Mouse (Mus musculus): ENCODE measurements at regions not wholly inside any gene's neighbourhood (a gene's known extent, or its start where the extent isn't known, plus 50 kb on each side); places are given as distances from the start of the nearest gene placed in this dataset.
A peak's percentile ranks its signal among the peaks of the same experiment; 100 is the strongest.
"Not testable (repeated sequence)": the region's sequence is repeated elsewhere in the genome, so short reads cannot be mapped to it uniquely, and the experiment has no call there.

DNA sequence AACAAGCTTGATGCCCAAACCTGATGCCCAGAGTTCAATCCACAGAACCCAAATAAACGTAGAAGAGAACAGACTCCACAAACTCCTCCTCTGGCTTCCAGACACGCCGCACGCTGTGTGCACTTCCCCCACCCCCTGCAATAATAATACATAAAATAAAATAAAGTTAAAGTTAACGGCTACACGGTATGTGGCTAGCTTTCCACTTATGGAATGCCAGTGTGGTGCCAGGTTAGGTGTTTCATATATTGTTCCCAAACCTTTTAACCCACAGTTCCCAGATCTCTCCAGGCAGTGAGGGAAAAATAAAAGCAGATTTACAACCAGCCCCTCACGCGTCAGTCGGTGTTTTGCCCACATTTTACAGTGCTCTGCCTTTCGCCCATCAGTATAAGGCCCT is 233.8 kb upstream of the Jarid2 start:
- no peak for DNase-seq (ENCODE audit: low spot score)

DNA sequence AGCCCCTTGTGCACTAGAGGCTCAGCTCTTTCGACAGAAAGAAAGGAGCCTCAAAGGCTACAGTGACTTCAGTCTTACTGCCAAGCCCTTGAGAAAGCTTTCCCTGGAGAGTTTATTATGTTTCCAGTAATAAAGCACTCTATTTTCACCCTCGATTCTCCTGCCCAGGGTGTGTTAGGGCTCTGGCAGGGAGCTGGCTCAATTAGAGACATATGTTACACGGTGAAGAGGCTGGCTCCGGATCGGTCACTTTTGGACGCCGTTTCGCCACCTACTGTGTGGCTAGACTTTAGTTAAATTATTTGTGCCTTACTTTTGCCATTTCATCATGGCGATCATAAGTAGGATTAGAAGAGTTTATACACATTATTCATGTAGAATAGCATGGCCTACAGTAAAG is 232.7 kb upstream of the Jarid2 start:
- no peak for DNase-seq (ENCODE audit: low spot score)

DNA sequence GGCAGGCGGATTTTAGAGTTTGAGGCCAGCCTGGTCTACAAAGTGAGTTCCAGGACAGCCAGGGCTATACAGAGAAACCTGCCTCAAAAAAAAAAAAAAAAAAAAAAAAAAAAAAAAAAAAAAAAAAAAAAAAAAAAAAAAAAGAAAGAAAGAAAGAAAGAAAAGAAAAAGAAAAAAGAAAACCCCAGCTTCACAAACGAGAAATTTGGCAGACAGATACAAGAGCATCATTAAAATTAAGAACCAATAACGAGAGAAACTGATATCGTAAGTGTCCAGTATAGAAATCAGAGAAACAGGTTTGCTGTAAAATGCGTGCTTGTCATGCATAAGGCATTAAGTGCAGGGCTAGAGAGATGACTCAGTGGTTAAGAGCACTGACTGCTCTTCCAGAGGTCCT is 228.4 kb upstream of the Jarid2 start:
- not testable (repeated sequence) for DNase-seq (ENCODE audit: low spot score)

DNA sequence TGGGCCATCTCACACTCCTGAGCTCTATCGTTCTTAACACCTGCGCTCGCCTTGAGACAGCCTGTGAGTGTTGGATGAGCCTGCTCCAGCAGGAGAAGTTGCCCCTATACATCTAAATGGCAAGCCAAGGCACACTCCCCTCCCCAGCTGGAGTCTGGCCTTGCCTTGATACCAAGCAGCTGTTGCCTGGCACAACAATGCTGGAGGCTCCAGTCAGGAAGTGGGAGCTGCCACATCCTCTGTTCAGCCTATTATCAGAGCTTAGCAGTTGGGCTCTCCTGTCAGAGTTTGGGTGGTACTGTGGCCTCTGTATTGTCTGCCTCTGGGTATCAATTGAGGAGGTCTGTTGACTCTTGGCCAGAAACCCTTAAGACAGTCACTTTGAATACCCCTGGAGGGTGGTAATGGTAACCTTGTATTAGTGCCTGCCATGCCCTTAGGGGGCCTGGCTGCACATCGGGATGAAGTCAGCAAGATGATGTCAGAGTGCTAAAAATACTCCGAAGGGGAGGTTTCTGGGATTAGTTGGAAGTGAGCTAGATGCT is 227.4 kb upstream of the Jarid2 start:
- peak; percentile 79 for DNase-seq (ENCODE audit: low spot score)

DNA sequence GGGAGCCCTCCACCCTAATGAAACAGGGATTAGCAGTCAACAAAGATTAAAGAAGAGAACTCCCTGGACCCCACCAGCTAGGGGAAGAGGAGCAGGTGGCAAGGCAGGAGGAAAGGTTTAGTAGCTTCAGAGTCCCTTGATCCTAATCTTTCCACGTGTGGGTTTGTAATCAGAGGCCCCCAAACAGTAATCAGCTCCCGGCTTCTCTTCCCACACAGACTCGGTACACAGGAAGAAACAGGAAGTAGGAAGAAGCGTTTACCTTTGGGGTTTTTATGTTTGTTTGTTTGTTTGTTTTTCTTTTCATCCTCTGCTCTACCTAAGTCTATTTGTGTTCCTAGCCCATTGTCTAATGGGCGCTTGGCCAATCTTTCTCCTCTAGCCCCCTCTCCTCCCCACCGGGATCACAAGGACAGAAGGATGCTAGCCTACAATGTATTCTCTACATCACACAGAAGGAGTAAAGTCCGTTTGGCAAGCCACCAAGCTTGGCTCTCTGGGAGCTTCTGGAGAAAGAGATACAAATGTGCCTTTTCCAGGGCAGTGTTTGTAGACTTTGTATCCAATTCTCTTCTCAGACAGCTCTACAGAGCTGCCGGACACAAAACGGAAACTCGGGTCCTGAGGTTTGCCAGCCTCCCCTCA is 226.5 kb upstream of the Jarid2 start:
- no peak for DNase-seq (ENCODE audit: low spot score)

DNA sequence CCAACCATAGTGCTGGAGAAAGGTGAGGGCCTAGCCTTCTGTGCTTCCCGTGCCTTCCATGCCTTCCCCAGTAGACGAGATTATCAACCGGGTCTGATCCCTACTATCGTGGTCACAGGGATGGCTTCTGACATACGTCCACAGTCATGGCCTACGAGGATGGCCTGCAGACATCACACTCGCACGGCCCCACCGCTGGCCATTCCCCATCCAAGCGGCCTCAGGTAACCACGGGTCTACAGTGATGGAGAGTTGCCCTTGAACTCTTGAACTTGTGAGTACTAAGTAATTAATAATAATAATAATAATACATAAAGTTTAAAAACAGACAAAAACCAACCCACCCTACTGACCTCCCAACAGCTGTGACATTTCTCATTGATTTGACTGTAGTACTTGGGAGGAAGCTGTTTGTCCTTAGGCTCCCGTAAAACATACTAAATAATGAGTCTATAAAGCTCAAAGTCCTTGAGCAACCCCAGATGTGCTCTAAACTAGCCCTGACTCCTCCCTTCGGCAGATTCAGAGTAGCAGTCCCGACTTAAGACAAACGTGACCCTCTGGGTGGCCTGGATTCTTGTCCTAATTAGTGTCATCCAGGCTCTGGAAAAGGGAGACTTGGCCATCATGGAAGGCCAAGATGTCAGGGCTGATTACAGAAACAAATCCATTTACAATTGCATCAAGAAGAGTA is 225.9 kb upstream of the Jarid2 start:
- no peak for DNase-seq (ENCODE audit: low spot score)

DNA sequence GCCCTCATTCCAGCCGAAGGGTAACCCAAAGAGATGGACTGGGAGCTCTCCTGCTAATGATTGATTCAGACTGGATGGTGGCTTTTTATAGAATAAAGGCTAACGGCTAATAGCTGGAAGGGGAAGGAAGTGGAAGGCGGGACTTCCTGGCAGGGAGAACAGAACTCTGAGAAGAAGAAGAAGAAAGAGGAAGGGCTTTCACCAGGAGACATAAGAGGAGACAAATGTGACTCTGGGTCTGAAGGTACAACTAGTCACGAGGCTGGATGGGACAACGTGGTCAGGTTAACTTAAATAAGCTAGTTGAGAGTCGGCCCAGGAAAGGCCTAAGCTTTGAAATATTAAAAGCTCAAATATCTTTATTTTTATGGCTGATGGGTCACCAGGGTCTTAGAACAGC is 224.8 kb upstream of the Jarid2 start:
- DNase-seq (ENCODE audit: low spot score): no peak

DNA sequence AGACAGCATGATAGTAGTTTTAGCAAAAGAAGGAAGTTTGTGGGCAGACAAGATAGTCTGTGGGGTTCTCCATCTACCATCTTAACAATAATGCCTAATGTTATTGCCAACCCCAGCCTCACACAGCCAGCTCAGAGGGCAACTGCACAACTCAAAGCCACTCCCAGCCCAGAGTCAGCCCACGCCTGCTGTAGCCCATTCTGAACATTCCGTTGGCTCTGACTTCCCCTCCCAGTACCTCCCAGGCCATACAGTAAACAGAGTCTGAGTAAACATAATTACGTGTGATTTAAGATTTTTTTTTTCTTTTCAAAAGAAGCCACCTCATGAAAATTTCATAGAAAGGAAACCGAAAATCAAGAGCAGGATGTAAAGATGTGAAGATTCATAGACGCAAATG is 222.3 kb upstream of the Jarid2 start:
- peak; percentile 11 for DNase-seq (ENCODE audit: low spot score)

DNA sequence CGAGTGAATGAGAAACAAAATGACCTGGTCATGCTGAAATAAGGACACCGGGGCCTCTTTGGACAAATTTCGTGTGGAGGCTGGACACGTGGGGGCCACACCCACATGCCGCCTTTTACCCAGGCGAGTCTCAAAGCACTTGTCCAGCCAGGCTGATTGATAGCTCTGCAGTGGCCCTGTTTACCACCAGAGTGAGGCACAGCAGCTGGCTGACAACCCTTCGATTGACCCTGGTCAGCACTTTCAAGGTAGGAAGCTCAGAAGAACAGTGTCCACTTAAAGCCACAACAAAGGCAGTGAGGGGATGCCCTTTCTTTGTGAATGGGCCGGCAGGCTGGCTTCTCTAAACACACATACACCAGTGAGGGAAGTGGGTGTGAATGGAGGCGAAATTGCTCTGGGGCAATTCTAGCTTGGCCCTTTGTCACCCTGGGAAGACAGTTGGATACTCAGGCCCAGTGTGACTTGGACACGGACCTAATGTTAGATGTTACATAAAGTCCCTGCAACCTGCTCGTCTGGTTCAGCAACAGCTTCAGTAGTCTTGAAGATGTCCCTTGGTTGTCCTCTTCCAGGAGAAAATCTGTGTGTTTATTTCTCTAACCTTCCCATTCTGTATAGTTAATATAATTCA is 219.6 kb upstream of the Jarid2 start:
- no peak for DNase-seq (ENCODE audit: low spot score)

DNA sequence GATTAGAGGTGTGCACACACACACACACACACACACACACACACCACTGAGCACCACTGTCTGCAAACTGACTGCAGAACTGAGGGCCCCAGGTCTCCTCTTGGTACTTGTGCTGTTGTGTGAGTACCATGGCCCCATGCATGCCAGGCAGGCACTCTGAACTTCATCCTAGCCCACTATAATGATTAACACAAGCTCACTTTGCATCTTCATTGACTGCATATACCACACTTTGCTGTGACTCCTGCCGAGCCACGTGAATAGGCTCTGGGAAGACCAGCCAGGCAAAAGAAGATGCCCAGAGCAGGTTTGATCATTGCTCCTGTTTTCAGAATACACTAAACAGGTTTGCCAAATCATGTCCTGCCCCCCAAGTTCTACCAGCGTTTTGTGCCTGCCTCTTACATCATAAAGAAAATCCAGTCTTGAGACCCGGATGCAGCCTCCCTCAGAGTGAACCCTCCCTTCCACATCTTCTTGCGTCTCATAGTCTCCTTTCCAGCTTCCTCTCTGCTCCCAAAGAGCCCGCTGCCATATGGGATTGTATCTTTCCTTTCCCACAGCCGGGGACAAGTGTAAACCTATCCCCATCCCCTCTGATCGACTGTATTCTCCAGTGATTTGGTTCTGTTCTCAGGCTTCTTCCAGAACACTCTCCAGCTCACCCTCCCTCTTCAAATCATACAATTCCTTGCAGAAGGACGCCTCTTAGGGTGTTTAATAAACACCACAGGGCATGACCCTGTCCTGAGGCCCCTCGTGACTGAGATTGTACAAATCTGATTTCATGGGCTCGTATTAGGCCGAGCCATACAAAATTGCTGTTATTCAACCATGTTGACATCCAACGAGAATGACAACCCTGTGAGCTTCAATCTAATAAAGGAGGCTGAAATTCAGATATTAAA is 215.6 kb upstream of the Jarid2 start:
- no peak for DNase-seq (ENCODE audit: low spot score)

DNA sequence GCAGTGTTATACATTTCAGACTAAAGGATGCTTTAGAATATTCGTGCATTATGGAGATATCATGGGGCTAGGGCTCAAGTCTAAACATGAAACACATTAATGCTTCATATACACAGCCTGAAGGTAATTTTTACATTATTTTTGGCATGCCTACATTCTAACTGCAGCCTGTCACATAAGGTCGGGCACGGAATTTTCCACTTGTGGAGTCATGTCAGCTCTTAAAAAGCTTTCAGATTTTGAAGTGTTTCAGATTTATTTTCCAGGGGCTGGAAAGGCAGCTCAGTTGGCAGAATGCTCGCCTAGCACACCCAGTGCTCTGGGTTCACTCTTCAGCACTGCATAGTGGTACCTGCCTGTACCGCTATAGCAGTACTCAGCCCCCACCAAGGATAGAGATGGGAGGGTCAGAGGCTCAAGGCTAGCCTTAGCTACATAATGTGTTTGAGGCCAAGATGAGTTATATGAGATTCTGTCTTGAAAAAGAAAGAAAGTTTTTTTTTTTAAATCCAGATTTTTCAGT is 214.6 kb upstream of the Jarid2 start:
- DNase-seq (ENCODE audit: low spot score): no peak

DNA sequence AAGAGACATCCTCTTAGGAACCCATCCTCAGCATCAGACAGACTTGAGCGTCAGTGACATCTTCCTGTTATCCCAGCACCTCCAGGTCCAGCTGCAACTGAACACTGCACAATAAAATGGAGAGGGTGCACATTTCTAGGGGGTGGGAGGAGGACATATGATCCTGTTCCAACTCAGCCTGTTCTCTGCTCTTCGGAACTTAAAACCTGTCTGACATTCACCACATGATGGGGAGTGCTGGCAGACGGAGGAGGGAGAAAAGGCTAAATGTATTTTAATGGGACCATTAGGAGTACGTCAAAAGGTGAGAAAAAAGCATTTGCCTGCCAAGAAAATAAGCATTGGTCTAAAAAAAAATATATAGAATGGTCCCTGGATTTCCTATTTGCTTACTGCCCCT is 212.4 kb upstream of the Jarid2 start:
- DNase-seq (ENCODE audit: low spot score): no peak

DNA sequence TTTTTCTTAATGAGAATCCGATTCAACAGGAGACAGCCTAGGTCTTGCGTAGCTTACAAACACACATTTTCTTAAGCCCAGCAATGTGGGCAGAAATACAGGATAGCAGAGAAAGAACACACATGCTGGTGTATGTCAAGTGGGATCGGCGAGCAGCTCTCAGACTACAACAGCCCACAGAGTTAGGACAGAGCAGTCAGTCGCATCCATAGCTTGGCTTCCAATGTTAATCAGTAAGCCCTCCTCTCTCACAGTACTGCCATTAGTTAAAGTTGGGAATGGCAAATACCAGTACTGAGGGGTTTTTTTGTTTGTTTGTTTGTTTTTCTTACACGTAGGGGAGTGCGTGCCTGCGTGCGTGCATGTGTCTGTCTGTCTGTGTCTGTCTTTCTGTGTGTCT is 212.0 kb upstream of the Jarid2 start:
- no peak for DNase-seq (ENCODE audit: low spot score)

DNA sequence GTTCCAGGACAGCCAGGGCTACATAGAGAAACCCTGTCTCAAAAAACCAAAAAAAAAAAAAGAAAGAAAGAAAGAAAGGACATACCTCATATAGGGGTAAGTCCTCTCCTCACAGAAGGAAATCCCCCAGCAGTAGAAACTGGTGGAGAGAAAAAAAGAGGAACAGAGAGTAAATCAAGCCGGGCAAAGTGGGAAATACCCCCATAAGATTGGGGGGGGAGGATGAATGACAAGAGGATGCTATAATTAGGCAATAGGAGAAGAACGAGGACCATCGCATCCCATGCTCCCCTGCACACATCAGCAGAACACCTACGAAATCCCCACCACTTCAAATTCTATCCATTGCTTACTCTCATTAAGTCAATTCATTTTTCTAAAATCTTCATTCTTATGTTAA is 211.1 kb upstream of the Jarid2 start:
- DNase-seq (ENCODE audit: low spot score): no peak

DNA sequence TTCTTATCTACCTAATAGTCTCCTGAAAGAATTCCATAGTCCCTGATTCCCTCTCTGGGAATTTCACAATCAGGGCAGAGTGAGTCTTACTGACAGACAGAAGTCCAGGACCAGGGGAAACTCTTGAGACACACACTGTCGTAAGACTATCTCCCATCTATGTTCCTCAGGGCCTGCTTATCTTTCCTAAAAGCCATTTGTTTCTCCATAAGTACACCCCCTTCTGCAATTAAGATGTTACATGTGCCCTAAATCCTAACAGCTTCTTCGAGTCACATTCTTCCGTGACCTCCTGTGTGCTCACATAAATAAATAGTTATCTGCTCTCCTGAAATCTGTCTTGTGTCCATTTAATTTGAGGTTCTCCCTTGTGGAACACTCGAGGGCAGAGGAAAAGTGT is 205.8 kb upstream of the Jarid2 start:
- DNase-seq (ENCODE audit: low spot score): no peak

DNA sequence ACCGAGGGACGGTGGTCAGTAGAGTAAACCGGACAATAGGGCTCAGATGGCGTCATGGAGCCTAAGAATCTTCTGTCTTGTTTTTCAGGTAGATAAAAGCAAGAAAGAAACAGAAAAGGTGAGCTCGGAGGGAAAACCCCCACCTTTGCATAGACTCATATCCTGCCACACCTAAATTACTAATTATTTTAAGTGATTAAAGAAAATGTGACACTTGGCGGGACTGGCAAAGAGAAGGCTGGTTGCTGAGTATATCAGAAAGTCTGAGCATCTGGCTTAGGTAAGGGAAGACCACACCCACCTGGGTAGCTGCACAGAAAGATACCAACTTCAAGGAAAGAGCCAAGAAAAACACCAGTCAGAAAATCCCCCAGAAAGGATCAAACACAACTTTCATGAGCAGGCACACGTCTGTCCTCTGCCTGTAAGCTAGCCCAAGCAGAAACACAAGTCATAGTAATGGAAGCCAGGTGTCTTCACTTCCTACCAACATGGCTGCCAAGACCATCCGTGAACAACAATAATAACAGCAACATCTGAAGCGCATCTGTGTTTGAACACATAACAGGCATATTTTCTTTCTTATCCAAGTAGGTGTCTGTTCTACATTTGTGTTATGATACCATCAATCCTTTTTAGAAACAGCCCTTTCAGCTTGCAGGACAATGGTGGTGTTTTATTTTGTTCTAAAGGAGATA is 198.3 kb upstream of the Jarid2 start:
- DNase-seq (ENCODE audit: low spot score): no peak

DNA sequence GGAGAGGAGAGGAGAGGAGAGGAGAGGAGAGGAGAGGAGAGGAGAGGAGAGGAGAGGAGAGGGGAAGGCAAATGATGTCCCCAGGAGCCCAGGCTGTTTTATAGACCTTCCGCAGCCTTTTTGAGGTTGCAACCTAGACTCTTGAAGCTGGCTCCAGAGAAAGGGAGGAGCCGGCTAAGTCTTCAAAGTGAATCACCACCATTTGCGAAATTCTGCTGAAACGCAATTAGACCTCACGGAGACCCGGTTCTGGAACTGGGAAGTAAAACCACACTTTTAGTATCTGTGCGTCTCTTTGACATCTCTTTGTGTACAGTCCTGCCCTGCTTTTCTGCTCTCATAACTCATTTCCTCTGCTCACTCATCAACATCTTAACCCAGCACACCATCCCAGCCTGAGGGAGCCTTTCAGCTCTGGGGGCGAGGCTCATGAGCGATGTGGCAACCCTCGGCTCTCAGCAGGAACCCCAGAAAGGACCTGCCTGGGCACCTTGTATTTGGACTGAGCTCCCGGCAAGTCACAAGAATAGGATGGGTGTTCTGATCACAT is 196.6 kb upstream of the Jarid2 start:
- no peak for DNase-seq (ENCODE audit: low spot score)

DNA sequence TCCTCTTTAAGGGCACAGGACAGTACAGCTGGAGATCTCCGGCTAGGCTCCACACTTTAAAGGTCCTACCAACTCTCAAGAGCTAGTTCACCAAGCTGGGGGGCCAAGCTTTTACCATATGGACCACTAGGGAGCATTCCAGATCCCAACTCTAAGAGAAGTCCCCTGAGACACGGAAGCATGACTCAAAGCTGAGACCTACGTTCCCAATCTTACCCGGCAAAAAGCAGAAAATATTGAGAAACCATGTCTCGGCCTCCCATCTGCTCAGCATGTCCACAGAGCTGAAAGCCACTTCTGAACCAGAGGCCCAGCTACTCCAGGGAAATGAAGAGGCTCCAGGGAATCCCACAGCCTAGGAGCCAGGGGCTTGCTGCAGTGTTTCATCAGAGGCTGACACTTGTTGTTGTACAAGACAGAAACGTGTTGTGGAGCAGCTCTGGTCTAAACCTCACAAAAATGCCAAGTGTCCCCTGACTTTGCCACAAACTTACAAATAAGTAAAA is 194.6 kb upstream of the Jarid2 start:
- no peak for DNase-seq (ENCODE audit: low spot score)

DNA sequence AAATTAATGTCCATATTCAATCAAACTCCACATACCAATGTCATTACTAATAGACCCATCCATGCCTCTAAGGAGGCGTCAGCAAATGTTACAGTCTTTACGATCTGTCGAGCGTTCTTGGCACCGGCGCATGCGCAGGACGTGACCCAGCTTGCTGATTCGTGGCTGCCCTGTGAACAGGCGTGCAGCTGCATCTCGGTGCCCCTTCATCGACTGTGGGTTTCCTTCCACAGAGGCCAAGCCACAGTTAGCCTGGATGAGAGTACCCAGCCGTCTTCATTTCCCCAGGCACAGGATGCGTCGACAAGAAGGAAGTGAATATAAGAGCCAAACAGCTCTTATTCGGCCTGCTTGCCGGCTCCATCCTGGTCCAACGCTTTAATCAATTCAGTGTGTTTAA is 193.8 kb upstream of the Jarid2 start:
- DNase-seq (ENCODE audit: low spot score): peak; percentile 90

DNA sequence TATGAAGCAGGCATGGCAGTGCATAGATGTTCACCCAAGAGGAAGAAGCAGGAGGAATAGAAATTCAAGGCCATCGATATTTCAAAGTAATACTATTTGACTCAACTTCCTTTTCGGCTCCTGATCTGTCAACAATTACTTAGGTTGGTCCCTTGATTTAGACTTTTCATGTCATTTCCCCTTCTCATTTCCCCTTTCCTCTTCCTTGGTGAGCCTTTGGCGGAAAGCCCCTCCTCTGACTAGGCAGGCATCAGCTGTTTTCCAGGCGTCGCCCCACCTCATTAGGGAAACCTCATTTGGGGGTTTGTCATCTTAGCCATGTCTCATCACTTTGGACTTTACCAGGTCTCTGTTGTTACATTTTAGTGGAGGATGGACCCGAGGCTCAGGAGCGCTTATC is 191.0 kb upstream of the Jarid2 start:
- DNase-seq (ENCODE audit: low spot score): no peak
